Mouse (Mus musculus) T-helper 17 cell (primary cell): Measurements from ENCODE around the gene Htr5a.

Source experiments
- in situ Hi-C, 2 experiments: fragments of 300-600 bp; cut with MboI, MseI; formaldehyde crosslinking; loops; 1 replicate in 1 of 2; 2 replicates in 1 of 2; pipeline ENCODE4 v1.15.1; 2025; ENCODE audit warnings: high pct_unique_total_duplicates in 2 of 2

Gene Htr5a

DNA sequence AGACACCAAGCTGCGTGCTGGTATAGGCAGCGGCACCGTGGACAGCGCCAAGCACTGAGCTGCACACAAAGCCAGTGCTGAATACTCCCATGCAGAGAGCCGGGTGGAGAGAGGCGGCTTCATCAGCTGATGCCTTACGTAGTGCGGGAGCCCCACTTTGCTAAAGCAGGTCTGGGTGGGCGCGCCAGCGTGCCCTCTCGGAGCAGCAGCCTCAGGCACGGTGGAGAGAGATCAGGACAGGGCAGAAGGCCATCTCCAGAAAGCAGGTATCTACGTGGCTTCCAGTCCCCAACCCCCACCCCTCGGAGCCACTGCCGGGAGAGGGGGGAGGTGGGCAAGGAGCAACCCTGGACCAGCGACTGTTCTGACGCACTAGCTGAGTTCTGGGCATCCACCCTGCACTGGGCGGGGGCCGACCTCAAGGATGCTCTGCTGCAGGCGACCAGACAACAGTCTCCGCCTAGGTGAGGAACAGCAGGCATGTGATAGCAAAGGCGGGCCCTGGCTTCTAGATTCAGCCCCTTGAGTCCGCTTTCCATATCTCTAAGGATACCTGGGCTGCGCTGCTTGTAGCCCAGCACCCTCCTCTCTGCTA, at the start of gene Htr5a:
TSS of gene Htr5a (plus strand) at position 449 of the 595 bp plus-strand sequence.
- in situ Hi-C loops = no loop called here

- in situ Hi-C loops = loop anchor here in 1 of 2 experiments (25.0 kb wide), 1 partner anchor 570 kb away; no protein-coding TSS in a partner anchor
These were observed 49.8 kb upstream of the Htr5a start for GRCm38 (mm10) chr5:27792173-27792470.

DNA sequence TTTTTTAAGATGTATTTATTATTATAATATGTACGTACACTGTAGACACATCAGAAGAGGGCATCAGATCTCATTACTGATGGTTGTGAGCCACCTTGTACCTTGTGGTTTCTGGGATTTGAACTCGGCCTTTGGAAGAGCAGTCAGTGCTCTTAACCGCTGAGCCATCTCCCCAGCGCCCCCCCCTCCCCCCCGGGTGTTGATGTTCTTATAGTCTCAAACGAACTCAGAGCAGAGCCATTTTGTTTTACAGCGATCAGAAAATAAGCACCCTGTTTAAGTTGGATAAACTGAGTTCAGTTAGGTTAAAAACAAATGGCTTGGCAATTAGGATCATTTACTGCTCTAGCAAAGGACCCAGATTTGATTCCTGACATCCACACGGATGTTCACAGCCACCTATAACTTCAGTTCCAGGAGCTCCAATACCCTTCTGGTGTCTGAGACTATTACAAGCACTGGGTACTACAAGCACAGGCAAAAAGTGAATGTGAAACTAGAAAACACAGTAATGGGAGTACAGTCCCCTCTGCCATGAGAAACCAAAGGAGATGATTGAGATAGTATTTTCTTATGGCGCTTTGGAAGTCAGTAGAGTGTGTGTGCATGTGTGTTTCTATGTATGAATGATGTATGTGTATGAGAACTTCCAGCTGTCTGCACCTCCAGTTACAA, 49.3 kb upstream of the Htr5a start:
- in situ Hi-C loops = loop anchor here in 1 of 2 experiments (25.0 kb wide), 1 partner anchor 570 kb away; no protein-coding TSS in a partner anchor

GRCm38 (mm10) chr5:27793923-27794322, 48.0 kb upstream of the Htr5a start:
- in situ Hi-C loops = loop anchor here in 1 of 2 experiments (25.0 kb wide), 1 partner anchor 568 kb away; no protein-coding TSS in a partner anchor

- in situ Hi-C loops = loop anchor here in 1 of 2 experiments (10.0 kb wide), 1 partner anchor 1059 kb away; no protein-coding TSS in a partner anchor
These were observed 27.7 kb upstream of the Htr5a start for GRCm38 (mm10) chr5:27814282-27814681.

DNA sequence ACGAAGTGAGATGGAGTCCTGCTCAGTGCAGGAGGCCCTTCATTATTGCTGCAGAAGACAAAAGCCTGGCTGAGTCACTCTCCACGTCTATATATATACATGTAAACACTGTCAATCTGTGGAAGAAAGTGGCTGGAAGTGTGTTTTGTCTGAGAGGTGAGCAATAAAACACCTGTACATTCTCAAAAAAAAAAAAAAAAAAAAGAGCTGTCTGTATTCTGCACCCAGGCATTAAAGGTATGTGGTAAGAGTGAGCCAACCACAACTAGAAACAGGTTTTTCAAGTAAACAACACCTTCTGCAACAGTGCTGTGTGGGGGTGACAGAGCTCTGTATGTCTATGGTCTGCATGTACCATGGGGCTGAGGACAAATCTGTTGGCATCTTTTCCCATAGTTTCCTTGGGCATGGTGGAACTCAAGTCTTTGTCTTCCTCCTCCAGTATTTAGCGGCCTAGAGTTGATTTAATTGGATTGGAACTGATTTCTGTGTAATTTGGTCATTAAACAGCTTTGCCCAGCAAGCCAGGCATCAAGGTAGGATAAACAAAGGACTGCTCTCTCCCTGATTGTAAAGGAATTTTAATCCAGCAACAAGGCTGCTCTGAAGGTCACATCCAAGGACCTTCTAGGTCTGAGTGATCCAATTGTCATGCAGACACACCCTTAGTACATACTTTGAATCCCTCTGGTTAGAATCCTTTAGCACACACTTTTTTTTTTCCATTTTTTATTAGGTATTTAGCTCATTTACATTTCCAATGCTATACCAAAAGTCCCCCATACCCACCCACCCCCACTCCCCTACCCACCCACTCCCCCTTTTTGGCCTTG, 22.9 kb upstream of the Htr5a start:
- in situ Hi-C loops = loop anchor here in 1 of 2 experiments (10.0 kb wide), 1 partner anchor 1064 kb away; no protein-coding TSS in a partner anchor

- in situ Hi-C loops = loop anchor here in 1 of 2 experiments (10.0 kb wide), 1 partner anchor 1294 kb away; no protein-coding TSS in a partner anchor
These were observed 20.8 kb upstream of the Htr5a start for GRCm38 (mm10) chr5:27821161-27821560.

GRCm38 (mm10) chr5:27827971-27828370, 14.0 kb upstream of the Htr5a start:
- in situ Hi-C loops = loop anchor here in 1 of 2 experiments (10.0 kb wide), 1 partner anchor 1287 kb away; no protein-coding TSS in a partner anchor

DNA sequence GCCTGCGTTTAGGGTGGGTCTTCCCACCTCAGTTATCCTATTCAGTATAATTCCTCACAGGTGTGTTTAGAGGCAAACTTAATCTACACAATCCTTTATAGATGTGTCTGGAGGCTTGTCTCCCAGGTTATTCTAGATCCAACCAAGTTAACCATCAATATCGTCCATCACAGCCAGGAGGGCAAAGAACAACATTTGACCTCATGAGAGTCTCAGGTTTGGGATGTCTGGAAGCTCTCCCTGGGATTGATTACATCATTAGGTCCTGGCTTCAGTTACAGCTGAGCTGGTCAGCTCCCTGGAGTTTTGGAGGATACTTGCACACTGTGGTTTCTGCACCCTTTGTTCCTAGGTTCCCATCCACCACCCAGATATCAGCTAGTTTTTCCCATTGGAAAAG, 6.9 kb upstream of the Htr5a start:
- in situ Hi-C loops = no loop called here

- in situ Hi-C loops = no loop called here
These were observed 3.9 kb upstream of the Htr5a start for GRCm38 (mm10) chr5:27838061-27838460.

- in situ Hi-C loops = no loop called here
These were observed 847 bp downstream of the Htr5a start for GRCm38 (mm10) chr5:27842671-27843320.

DNA sequence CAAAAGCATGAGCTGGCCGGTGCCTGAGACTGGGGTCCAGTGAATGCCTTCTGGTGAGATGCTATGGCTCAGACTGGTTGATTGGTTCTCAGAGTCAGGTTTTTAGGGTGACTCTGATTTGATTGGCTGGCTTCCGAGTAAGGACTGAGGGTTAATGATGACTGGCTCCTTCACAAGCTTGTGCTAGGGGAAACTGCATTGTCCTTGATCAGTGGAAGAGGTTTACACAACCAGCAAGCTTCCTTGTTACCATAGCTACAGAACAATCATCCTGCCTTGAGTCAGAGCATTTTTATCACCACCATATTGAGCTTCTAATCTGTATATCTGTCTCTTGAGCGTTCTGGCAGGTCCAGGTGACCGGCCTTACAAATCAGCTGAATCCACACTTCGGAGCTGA, 5.0 kb downstream of the Htr5a start:
- in situ Hi-C loops = no loop called here

DNA sequence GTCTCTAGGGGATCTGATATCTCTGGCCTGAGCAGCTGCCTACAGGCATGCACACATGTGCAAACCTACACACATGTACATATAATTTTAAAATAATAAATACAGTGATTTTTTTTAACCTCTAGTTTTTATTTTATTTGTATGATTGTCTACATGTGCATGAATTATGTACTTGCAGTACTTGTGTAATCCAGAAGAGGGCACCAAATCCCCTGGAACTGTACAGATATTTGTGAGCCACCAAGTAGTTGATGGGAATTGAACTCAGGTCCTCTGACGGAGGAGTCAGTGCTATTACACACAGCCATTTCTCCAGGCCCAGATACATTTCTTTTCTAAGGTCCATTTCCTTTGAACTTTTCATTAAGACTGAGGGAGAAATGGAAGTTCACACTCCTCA, 12.3 kb downstream of the Htr5a start:
- in situ Hi-C loops = loop anchor here (5.0 kb wide), 1 partner anchor 238 kb away; no protein-coding TSS in a partner anchor

DNA sequence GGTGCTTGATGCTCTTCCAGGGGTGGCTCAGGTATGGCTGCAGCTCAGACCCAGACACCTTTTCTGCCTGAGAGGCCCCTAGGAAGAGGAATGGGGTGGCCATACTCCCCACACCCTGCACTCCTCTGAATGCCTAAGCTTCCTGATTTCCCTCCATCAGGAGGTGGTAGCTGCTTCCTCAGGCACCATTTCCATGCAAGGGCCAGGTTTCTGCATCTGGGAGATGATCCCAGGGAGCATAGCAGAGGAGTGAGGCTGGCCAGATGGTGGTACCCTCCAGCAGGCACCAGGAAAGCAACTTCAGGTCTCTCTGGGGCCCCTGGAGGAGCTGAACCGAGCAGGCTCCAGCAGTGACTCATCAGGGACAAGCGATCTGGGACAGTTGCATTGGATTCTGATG, 13.8 kb downstream of the Htr5a start:
- in situ Hi-C loops = no loop called here

GRCm38 (mm10) chr5:27873240-27874082, 31.5 kb downstream of the Htr5a start:
- in situ Hi-C loops = no loop called here

GRCm38 (mm10) chr5:27874211-27874610, 32.3 kb downstream of the Htr5a start:
- in situ Hi-C loops = no loop called here

GRCm38 (mm10) chr5:27875341-27876105, 33.6 kb downstream of the Htr5a start:
- in situ Hi-C loops = no loop called here

GRCm38 (mm10) chr5:27878356-27878755, 36.4 kb downstream of the Htr5a start:
- in situ Hi-C loops = no loop called here

- in situ Hi-C loops = loop anchor here in 1 of 2 experiments (10.0 kb wide), 1 partner anchor 965 kb away; no protein-coding TSS in a partner anchor
These were observed 37.8 kb downstream of the Htr5a start for GRCm38 (mm10) chr5:27879726-27880125.
